Mouse (Mus musculus) embryonic facial prominence, embryonic 11.5 days (tissue): ENCODE measurements at regions not wholly inside any gene's neighbourhood (a gene's known extent, or its start where the extent isn't known, plus 50 kb on each side); places are given as distances from the start of the nearest gene placed in this dataset.

ENCODE experiments used
- ATAC-seq: fragments of 200-750 bp; cut with Nextera tagmentation; replicated peaks from 2 replicates; pipeline ENCODE4 v1.8.0; 2017; ENCODE audit warnings: low read depth; ENCODE audit not compliant: insufficient number of reproducible peaks, low FRiP score, low TSS enrichment
- DNase-seq: peaks from one replicate; pipeline ENCODE4 v3.0.0-alpha.2; 2015; ENCODE audit warnings: low spot score
- H3K27ac ChIP-seq: fragments of 300-500 bp; sonication (generic); replicated peaks from 2 replicates; pipeline ENCODE4 v1.5.1; 2014; ENCODE audit warnings: mild to moderate bottlenecking, low read depth, low read length, control low read depth
- H3K27me3 ChIP-seq: fragments of 300-500 bp; sonication (generic); 2 replicates; pipeline ENCODE4 v1.6.1; 2014; ENCODE audit warnings: mild to moderate bottlenecking, low read length, moderate library complexity, mixed read lengths; ENCODE audit not compliant: control insufficient read depth, insufficient read depth
- H3K36me3 ChIP-seq: fragments of 300-500 bp; sonication (generic); replicated peaks from 2 replicates; pipeline ENCODE4 v1.6.1; 2014; ENCODE audit warnings: low read depth, mild to moderate bottlenecking, low read length, moderate library complexity, mixed read lengths; ENCODE audit not compliant: control insufficient read depth, insufficient read depth
- H3K4me1 ChIP-seq: fragments of 300-500 bp; sonication (generic); 2 replicates; pipeline ENCODE4 v1.6.1; 2014; ENCODE audit warnings: low read length, mixed read lengths; ENCODE audit not compliant: control insufficient read depth, insufficient read depth
- H3K4me2 ChIP-seq: fragments of 300-500 bp; sonication (generic); 2 replicates; pipeline ENCODE4 v1.6.1; 2014; ENCODE audit warnings: low read depth, mild to moderate bottlenecking, control low read depth, low read length, moderate library complexity
- H3K4me3 ChIP-seq: fragments of 300-500 bp; sonication (generic); 2 replicates; pipeline ENCODE4 v1.5.1; 2014; ENCODE audit warnings: low read depth, low read length, control low read depth
- H3K9ac ChIP-seq: fragments of 300-500 bp; sonication (generic); replicated peaks from 2 replicates; pipeline ENCODE4 v1.6.1; 2014; ENCODE audit warnings: mild to moderate bottlenecking, control low read depth, low read length
- H3K9me3 ChIP-seq: fragments of 300-500 bp; sonication (generic); replicated peaks from 2 replicates; pipeline ENCODE4 v1.6.1; 2016; ENCODE audit warnings: mild to moderate bottlenecking, low read length, inconsistent platforms, mixed read lengths; ENCODE audit not compliant: control insufficient read depth
- WGBS: fragments of 180-500 bp; shearing (Covaris S2); extraction: QIAGEN DNeasy Blood & Tissue Kit; methylation state at CpG from one replicate; pipeline ENCODE4 v1.1.7; 2014; 5-methylcytosine and 5-hydroxymethylcytosine counted together

DNA sequence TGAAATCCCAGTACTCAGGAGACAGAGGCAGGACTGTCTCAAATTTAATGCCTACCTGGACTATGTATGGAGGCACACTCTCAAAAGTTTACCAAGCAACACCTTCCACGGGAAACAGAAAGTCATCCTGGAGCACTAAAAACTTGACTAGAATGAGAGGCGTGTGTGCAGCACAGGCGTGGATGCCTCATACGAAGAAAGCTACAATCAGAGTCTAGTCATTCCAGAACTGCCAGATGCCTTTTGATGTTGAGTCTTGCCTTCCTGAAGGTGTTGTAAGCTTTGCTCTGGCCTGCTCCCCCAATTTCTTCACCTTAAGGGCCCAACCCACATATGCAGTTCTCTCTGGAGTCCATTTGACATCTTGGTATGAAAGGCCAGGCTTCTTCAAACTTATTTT, 356.0 kb downstream of the Rnf144a start:
- 87% methylated on average over 4 of the region's 4 CpGs for WGBS
- H3K36me3 ChIP-seq, result no peaks in the 10 kb centered on the region
- H3K4me3 ChIP-seq, result no peak overlapping the region
- DNase-seq (no peak), ATAC-seq (no peak)
- no peak overlapping the region for H3K4me2 ChIP-seq
- no peak overlapping the region for H3K27ac ChIP-seq
- H3K4me1 ChIP-seq, result no peaks in the 10 kb centered on the region
- no peak overlapping the region for H3K9ac ChIP-seq
- H3K27me3 ChIP-seq, result no peaks in the 10 kb centered on the region
- H3K9me3 ChIP-seq, result no peaks in the 10 kb centered on the region

DNA sequence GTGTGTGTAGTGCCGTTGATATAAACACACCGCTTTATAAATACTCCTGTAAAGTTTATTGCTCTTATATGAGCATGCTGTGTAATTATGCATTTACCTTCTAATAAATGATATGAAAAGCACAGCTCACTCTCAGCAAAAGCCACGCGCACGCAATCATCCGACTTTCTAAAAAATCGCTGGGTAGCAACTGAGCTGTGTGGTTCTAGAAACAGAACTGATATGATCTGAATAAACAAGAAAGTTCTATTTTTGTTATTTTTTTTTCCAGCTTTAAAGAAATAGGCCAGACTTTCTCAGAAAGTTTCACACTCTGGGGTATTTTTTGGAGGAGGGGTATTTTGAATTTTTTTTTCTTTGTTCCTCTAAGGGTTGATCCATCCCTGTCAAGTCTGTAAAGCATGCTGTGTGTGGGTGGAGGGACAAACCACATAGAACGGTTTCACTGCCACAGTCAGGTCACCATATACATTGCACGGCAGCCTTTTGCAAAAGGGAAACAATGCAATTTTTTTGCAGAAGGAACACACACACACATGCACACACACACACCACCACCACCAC, 357.5 kb downstream of the Rnf144a start:
- Histone ChIP-seq H3K27me3 (no peaks in the 10 kb centered on the region), H3K4me1 (no peaks in the 10 kb centered on the region), H3K9ac (no peak overlapping the region), H3K27ac (no peak overlapping the region), H3K36me3 (no peaks in the 10 kb centered on the region), H3K4me2 (no peak overlapping the region), H3K9me3 (no peaks in the 10 kb centered on the region), H3K4me3 (no peak overlapping the region)
- WGBS, result 90% methylated on average over 9 of the region's 9 CpGs
- DNase-seq (no peak), ATAC-seq (no peak)

DNA sequence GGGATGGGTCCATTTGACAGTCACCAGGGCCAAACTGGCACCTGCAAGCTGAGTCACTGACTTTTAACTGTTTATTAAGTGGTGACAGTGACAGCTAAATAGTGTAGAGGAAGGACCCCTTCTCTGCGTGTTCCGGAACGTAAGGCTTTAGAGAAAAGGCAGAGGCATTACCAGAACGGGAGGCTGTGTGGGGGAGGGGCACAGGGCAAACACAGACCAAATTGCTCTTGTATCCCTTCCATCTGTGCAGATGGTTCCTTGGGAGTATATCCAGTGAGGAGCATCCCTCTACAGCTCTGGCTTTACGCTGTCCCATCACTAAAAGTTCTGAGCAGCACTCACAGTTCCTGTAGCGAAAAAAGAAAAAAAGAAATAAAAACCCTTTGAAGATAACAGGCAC, 368.1 kb downstream of the Rnf144a start:
- no peak overlapping the region for H3K27ac ChIP-seq

DNA sequence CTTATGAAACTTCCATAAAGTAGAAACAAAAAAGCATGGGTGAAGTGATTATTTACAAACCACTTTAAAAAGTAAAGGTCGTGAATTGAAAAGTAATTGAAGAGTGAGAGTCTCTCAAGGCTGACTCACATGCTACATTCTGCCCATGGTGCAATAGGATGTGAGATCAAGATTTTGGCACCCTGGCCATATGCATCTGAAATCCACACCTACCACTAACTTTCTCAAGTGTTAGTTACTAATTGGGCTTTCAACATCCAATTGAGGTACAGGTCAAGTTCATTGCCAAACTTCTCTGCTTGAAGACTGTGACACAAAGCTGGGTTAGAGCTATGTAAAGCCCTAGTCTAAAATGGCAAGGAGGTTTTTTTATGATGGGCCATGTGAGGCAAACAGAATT, 369.7 kb downstream of the Rnf144a start:
- no peak for ATAC-seq
- WGBS, result 71% methylated on average over 1 of the region's 1 CpGs
- no peak overlapping the region for H3K4me3 ChIP-seq
- no peak overlapping the region for H3K4me2 ChIP-seq
- H3K9me3 ChIP-seq, result no peaks in the 10 kb centered on the region
- no peaks in the 10 kb centered on the region for H3K36me3 ChIP-seq
- H3K27ac ChIP-seq, result no peak overlapping the region
- H3K4me1 ChIP-seq, result no peaks in the 10 kb centered on the region
- no peak overlapping the region for H3K9ac ChIP-seq
- no peaks in the 10 kb centered on the region for H3K27me3 ChIP-seq
- DNase-seq, result no peak

More for the DNA sequence above, 368.1 kb downstream of the Rnf144a start:
- DNase-seq (no peak), ATAC-seq (no peak)
- no peaks in the 10 kb centered on the region for H3K36me3 ChIP-seq
- H3K9ac ChIP-seq, result no peak overlapping the region
- no peak overlapping the region for H3K4me3 ChIP-seq
- H3K4me1 ChIP-seq, result no peaks in the 10 kb centered on the region
- H3K4me2 ChIP-seq, result no peak overlapping the region
- 75% methylated on average over 6 of the region's 6 CpGs for WGBS
- H3K9me3 ChIP-seq, result no peaks in the 10 kb centered on the region
- no peaks in the 10 kb centered on the region for H3K27me3 ChIP-seq

DNA sequence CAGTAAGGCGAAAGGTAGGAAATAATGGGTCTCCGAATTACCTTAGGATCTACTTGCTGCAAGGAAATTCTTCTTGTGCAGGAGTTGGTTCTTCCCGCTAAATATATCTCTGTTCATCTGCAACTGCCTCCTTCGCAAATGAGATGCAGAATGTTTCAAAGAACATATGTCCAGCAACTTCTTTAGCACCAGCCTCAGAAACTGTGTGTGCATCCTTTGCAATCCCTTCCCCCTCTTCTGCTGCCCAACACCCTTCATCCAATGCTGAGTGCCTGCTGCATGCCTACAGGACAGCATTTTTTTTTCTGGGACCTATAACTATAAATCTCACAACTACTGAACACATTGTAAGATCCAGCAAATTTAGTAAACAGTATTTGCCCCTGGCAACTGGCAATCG, 402.1 kb downstream of the Rnf144a start:
- H3K4me3 ChIP-seq, result no peak overlapping the region
- H3K27me3 ChIP-seq, result no peaks in the 10 kb centered on the region
- no peaks in the 10 kb centered on the region for H3K9me3 ChIP-seq
- H3K4me2 ChIP-seq, result no peak overlapping the region
- H3K4me1 ChIP-seq, result no peaks in the 10 kb centered on the region
- no peak overlapping the region for H3K9ac ChIP-seq
- no peak overlapping the region for H3K27ac ChIP-seq
- no peak for DNase-seq
- H3K36me3 ChIP-seq, result no peaks in the 10 kb centered on the region
- no peak for ATAC-seq
- WGBS, result 84% methylated on average over 5 of the region's 5 CpGs

DNA sequence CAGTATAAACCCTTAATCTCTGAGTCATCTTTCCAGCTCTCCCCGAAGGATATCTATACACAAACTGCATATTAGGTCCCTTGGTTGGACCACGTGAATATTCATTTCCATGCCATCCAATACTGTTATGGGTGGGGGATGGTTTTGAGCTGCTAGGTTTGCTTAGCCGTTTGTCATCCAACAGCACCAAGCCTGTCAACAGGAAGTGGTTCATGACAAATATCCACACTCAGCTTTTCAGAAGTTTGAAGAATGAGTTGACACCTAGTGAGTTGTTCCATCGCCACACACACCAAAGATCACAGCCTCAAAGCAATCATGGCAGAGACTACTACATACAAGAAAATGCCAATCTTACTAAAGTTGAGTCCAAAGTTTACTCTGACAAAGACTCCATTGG, 421.0 kb downstream of the Rnf144a start:
- no peak for ATAC-seq
- Histone ChIP-seq H3K9me3 (no peaks in the 10 kb centered on the region), H3K4me1 (no peaks in the 10 kb centered on the region), H3K4me3 (no peak overlapping the region), H3K4me2 (no peak overlapping the region), H3K9ac (no peak overlapping the region), H3K27me3 (no peaks in the 10 kb centered on the region), H3K27ac (no peak overlapping the region), H3K36me3 (no peaks in the 10 kb centered on the region)
- 85% methylated on average over 4 of the region's 4 CpGs for WGBS
- DNase-seq, result no peak

DNA sequence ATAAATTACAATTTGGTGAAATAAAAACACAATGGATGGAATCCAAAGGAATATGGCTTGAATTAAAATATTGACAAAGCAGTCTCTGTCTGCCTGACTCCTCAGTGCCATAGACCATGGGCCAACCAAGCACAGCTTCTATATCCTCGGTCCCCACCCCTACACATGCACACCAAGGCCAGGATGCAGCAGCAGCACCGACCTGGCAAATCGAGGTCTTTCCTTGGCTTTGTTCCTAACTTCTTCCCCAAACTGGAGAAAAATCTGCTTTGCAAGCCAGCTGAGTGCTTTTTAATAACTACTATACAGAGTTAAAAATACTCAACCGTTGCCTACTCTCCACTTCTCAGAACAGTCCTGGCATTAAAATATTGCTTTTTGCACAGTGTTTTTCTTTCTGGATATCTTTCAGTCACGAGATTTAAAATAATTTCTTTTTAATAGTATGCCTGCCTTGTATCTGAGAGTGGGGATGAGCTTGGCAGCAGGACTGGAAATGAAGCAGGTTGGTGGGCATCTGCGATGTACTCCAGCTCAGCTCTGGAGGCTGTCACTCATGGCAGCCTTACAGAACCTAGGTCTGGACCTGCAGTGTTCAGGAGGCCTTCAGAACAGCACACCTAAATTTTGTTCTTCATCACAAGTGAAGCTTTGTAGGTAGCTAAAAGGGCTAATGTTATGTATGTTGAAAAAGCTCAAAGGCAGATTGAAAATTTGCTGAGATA, 423.1 kb downstream of the Rnf144a start:
- WGBS, result 79% methylated on average over 6 of the region's 6 CpGs
- H3K4me2 ChIP-seq, result no peak overlapping the region
- H3K4me3 ChIP-seq, result no peak overlapping the region
- H3K9me3 ChIP-seq, result no peaks in the 10 kb centered on the region
- H3K27ac ChIP-seq, result no peak overlapping the region
- H3K27me3 ChIP-seq, result no peaks in the 10 kb centered on the region
- H3K4me1 ChIP-seq, result no peaks in the 10 kb centered on the region
- no peak for DNase-seq
- no peaks in the 10 kb centered on the region for H3K36me3 ChIP-seq
- H3K9ac ChIP-seq, result no peak overlapping the region
- no peak for ATAC-seq

DNA sequence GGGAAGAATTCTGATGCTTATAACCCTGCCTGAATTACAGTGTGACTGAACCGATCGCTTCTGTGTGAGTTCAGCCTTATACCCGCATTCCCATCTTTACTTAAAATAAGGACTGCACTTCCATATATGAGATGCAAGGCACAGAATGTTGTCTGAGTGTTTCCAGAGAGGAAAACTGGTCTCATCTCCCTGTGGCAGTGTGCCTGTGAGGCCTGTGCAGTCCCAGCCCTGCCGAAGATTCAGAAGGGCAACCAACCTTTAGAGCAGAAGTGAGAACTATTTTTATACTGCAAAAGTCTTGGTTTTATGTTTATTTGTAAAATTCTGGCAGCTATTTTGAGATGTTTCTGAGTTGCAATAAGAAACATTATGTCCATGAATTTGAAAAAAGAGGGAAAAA, 432.5 kb downstream of the Rnf144a start:
- ATAC-seq (no peak), DNase-seq (no peak)
- H3K9me3 ChIP-seq, result no peaks in the 10 kb centered on the region
- no peaks in the 10 kb centered on the region for H3K36me3 ChIP-seq
- H3K9ac ChIP-seq, result no peak overlapping the region
- no peak overlapping the region for H3K4me3 ChIP-seq
- H3K4me2 ChIP-seq, result no peak overlapping the region
- no peak overlapping the region for H3K27ac ChIP-seq
- no peaks in the 10 kb centered on the region for H3K4me1 ChIP-seq
- WGBS, result 94% methylated on average over 4 of the region's 4 CpGs
- no peaks in the 10 kb centered on the region for H3K27me3 ChIP-seq
